Mouse (Mus musculus): ENCODE results near the gene Gtsf1. TPM values are rescaled to one million over a fixed set of nuclear protein-coding genes. Genes with fewer than 3 reads are reported as not detected.

The Gtsf1 gene
- polyA plus RNA-seq, 1 experiment from 2014 or later: not detected

Other genes with a start within 250 kb of the Gtsf1 start
- gene Cbx5, start 190.7 kb downstream of the Gtsf1 start, polyA plus RNA-seq (2015; fragmentation: Nextera tagmentation; extraction: Ambion mirVana): 146 and 164 TPM in 2 replicates
- 1,022 and 1,113 TPM in 2 replicates for gene Hnrnpa1, start 190.0 kb downstream of the Gtsf1 start, polyA plus RNA-seq (2015; fragmentation: Nextera tagmentation; extraction: Ambion mirVana)
- 0.75 and 0.82 TPM in 2 replicates for gene Nfe2, start 172.1 kb downstream of the Gtsf1 start, polyA plus RNA-seq (2015; fragmentation: Nextera tagmentation; extraction: Ambion mirVana)
- gene Copz1, start 157.8 kb downstream of the Gtsf1 start, polyA plus RNA-seq (2015; fragmentation: Nextera tagmentation; extraction: Ambion mirVana): 218 and 221 TPM in 2 replicates
- gene Gpr84, start 119.9 kb downstream of the Gtsf1 start, polyA plus RNA-seq (2015; fragmentation: Nextera tagmentation; extraction: Ambion mirVana): 0.18 and 0.94 TPM in 2 replicates
- gene Zfp385a, start 90.4 kb downstream of the Gtsf1 start, polyA plus RNA-seq (2015; fragmentation: Nextera tagmentation; extraction: Ambion mirVana): 15.1 and 17.9 TPM in 2 replicates
- gene Itga5, start 63.7 kb downstream of the Gtsf1 start, polyA plus RNA-seq (2015; fragmentation: Nextera tagmentation; extraction: Ambion mirVana): 6.8 and 7.8 TPM in 2 replicates
- not detected in 2 replicates for gene Gtsf2, start 18.0 kb upstream of the Gtsf1 start, polyA plus RNA-seq (2015; fragmentation: Nextera tagmentation; extraction: Ambion mirVana)
- 1.2 and 1.8 TPM in 2 replicates for gene Nckap1l, start 23.3 kb upstream of the Gtsf1 start, polyA plus RNA-seq (2015; fragmentation: Nextera tagmentation; extraction: Ambion mirVana)
- gene Pde1b, start 72.6 kb upstream of the Gtsf1 start, polyA plus RNA-seq (2015; fragmentation: Nextera tagmentation; extraction: Ambion mirVana): 67.5 and 70.8 TPM in 2 replicates
- gene Ppp1r1a, start 107.5 kb upstream of the Gtsf1 start, polyA plus RNA-seq (2015; fragmentation: Nextera tagmentation; extraction: Ambion mirVana): 84.8 and 86.8 TPM in 2 replicates
- gene Glycam1, start 134.6 kb upstream of the Gtsf1 start, polyA plus RNA-seq (2015; fragmentation: Nextera tagmentation; extraction: Ambion mirVana): not detected in 2 replicates

Measured in midbrain, embryonic 13.5 days (tissue).